Mouse (Mus musculus) thymus, postnatal 0 days (tissue): Measurements from ENCODE around the gene Mtfr1l. TPM values are rescaled to one million over a fixed set of nuclear protein-coding genes. Genes with fewer than 3 reads are reported as not detected.
A peak's percentile ranks its signal among the peaks of the same experiment; 100 is the strongest.
"Not testable (repeated sequence)": the region's sequence is repeated elsewhere in the genome, so short reads cannot be mapped to it uniquely, and the experiment has no call there.

Source experiments
- DNase-seq: peaks from one replicate; pipeline ENCODE4 v3.0.0-alpha.2; 2015; ENCODE audit warnings: low spot score
- polyA plus RNA-seq: library from polyadenylated mRNA; unstranded; fragments of >200 nt; fragmentation: Nextera tagmentation; extraction: Ambion mirVana; gene quantifications from 2 replicates; pipeline ENCODE4 v1.2.1, GENCODE M21; 2015

Mtfr1l gene
- polyA plus RNA-seq, 1 experiment from 2014 or later: 104 TPM

GRCm38 (mm10) chr4:134516981-134517380 lies 18.2 kb downstream of the Mtfr1l start:
- DNase-seq: no peak

GRCm38 (mm10) chr4:134515614-134516013 lies 19.6 kb downstream of the Mtfr1l start:
- DNase-seq: no peak

- no peak for DNase-seq
Measured at GRCm38 (mm10) chr4:134514309-134514930, 20.8 kb downstream of the Mtfr1l start.

- DNase-seq: peak; percentile 43
Measured at GRCm38 (mm10) chr4:134512798-134513197, 22.4 kb downstream of the Mtfr1l start.

- DNase-seq: no peak
Measured at GRCm38 (mm10) chr4:134511730-134512129, 23.5 kb downstream of the Mtfr1l start.

GRCm38 (mm10) chr4:134510845-134511411 lies 24.3 kb downstream of the Mtfr1l start, which contains the start of gene Aunip:
TSS of gene Aunip (plus strand) at chr4:134510999.
- peak; percentile 92 for DNase-seq

GRCm38 (mm10) chr4:134510396-134510795 lies 24.8 kb downstream of the Mtfr1l start:
- DNase-seq: no peak

- no peak for DNase-seq
Measured at GRCm38 (mm10) chr4:134506713-134507112, 28.5 kb downstream of the Mtfr1l start.

- DNase-seq: no peak
Measured at GRCm38 (mm10) chr4:134505966-134506594, 29.1 kb downstream of the Mtfr1l start.

GRCm38 (mm10) chr4:134505303-134505789 lies 29.8 kb downstream of the Mtfr1l start:
- DNase-seq: no peak

GRCm38 (mm10) chr4:134503686-134504357 lies 31.4 kb downstream of the Mtfr1l start:
- DNase-seq: no peak

- no peak for DNase-seq
Measured at GRCm38 (mm10) chr4:134501095-134501494, 34.1 kb downstream of the Mtfr1l start.

GRCm38 (mm10) chr4:134498983-134499382 lies 36.2 kb downstream of the Mtfr1l start:
- DNase-seq: not testable (repeated sequence)

- DNase-seq: no peak
Measured at GRCm38 (mm10) chr4:134497986-134498731, 37.0 kb downstream of the Mtfr1l start.

- DNase-seq: no peak
Measured at GRCm38 (mm10) chr4:134497223-134497622, 38.0 kb downstream of the Mtfr1l start.

- DNase-seq: peak; percentile 42
Measured at GRCm38 (mm10) chr4:134496595-134497210, 38.5 kb downstream of the Mtfr1l start, which contains the start of gene Paqr7. TSS of gene Paqr7 (plus strand) at chr4:134496697.

- no peak for DNase-seq
Measured at GRCm38 (mm10) chr4:134495546-134495923, 39.7 kb downstream of the Mtfr1l start.

- DNase-seq: peak; percentile 92
Measured at GRCm38 (mm10) chr4:134494780-134495545, 40.2 kb downstream of the Mtfr1l start.

- not testable (repeated sequence) for DNase-seq
Measured at GRCm38 (mm10) chr4:134494161-134494560, 41.0 kb downstream of the Mtfr1l start.

- peak; percentile 19 for DNase-seq
Measured at GRCm38 (mm10) chr4:134491716-134492115, 43.5 kb downstream of the Mtfr1l start.
